Mouse (Mus musculus) G1E (cell line): ENCODE results near the gene Fcho2.

Experiments
- CTCF ChIP-seq: IDR thresholded peaks from 2 replicates; pipeline ENCODE4 v1.5.1; 2012; ENCODE audit warnings: low read depth, low read length, inconsistent platforms, mixed read lengths
- GATA1 ChIP-seq: IDR thresholded peaks from 2 replicates; pipeline ENCODE4 v1.6.1; 2012; ENCODE audit warnings: borderline replicate concordance, low read length, inconsistent platforms, mixed read lengths
- GATA2 ChIP-seq: IDR thresholded peaks from 2 replicates; pipeline ENCODE4 v1.6.1; 2012; ENCODE audit warnings: low read depth, low read length, inconsistent platforms, borderline replicate concordance
- POLR2AphosphoS5 ChIP-seq: IDR thresholded peaks from 2 replicates; pipeline ENCODE4 v1.6.1; 2012; ENCODE audit warnings: low read depth, low read length, inconsistent platforms; ENCODE audit not compliant: insufficient replicate concordance
- TAL1 ChIP-seq: conservative IDR thresholded peaks from 2 replicates; pipeline ENCODE4 v1.6.1; 2012; ENCODE audit warnings: low read depth, low read length, inconsistent platforms, mixed read lengths

DNA sequence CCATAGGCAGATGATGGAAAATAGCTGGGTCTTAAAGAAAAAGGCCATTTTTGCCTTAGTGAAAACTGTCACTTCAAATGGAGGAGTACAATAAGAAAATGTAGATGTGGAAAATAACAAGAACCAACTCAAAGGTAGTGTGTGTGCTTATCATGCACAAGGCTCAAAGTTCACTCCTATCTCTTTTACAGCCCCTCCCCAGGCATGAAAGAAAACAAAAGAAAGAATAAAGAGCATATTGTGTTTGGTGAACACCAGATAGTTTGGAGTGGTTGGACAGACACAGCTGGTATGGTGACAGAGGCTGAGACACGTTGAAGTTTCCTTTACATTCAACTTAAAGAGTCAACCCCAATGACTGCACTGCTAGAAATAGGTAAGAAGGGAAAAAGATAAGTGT lies 70.6 kb downstream of the Fcho2 start:
- no peak for TF ChIP-seq CTCF
- TF ChIP-seq GATA1 = no peak
- TF ChIP-seq TAL1 = no peak
- no peak for TF ChIP-seq POLR2AphosphoS5
- TF ChIP-seq GATA2 = no peak
